Mouse (Mus musculus) embryonic facial prominence, embryonic 13.5 days (tissue): ENCODE measurements around the gene Pcp4l1. TPM values are rescaled to one million over a fixed set of nuclear protein-coding genes. Genes with fewer than 3 reads are reported as not detected.

Source experiments
- ATAC-seq: fragments of 200-750 bp; cut with Nextera tagmentation; 2 replicates; pipeline ENCODE4 v1.8.0; 2017; ENCODE audit warnings: low read depth; ENCODE audit not compliant: insufficient number of reproducible peaks, insufficient read depth, low FRiP score, low TSS enrichment
- H3K27ac ChIP-seq: fragments of 300-500 bp; sonication (generic); 2 replicates; pipeline ENCODE4 v1.5.1; 2015; ENCODE audit warnings: moderate library complexity, mild to moderate bottlenecking, inconsistent platforms
- H3K27me3 ChIP-seq: fragments of 300-500 bp; sonication (generic); 2 replicates; pipeline ENCODE4 v1.6.1; 2015; ENCODE audit warnings: mild to moderate bottlenecking, inconsistent platforms
- H3K36me3 ChIP-seq: fragments of 300-500 bp; sonication (generic); 2 replicates; pipeline ENCODE4 v1.6.1; 2015; ENCODE audit warnings: mild to moderate bottlenecking, inconsistent platforms
- H3K4me1 ChIP-seq: fragments of 300-500 bp; sonication (generic); 2 replicates; pipeline ENCODE4 v1.6.1; 2015; ENCODE audit warnings: inconsistent platforms
- H3K4me2 ChIP-seq: fragments of 300-500 bp; sonication (generic); 2 replicates; pipeline ENCODE4 v1.6.1; 2015; ENCODE audit warnings: moderate library complexity, mild to moderate bottlenecking, inconsistent platforms
- H3K4me3 ChIP-seq: fragments of 300-500 bp; sonication (generic); 2 replicates; pipeline ENCODE4 v1.5.1; 2015; ENCODE audit warnings: mild to moderate bottlenecking, inconsistent platforms
- H3K9ac ChIP-seq: fragments of 300-500 bp; sonication (generic); 2 replicates; pipeline ENCODE4 v1.6.1; 2015; ENCODE audit warnings: mild to moderate bottlenecking, inconsistent platforms
- H3K9me3 ChIP-seq: fragments of 300-500 bp; sonication (generic); 2 replicates; pipeline ENCODE4 v1.6.1; 2016; ENCODE audit warnings: inconsistent platforms
- WGBS: fragments of 180-500 bp; shearing (Covaris S2); methylation state at CpG from one replicate; pipeline ENCODE4 v1.1.7; 2015; ENCODE audit warnings: mixed read lengths; 5-methylcytosine and 5-hydroxymethylcytosine counted together
- polyA plus RNA-seq: library from polyadenylated mRNA; unstranded; fragments of >200 nt; fragmentation: Nextera tagmentation; extraction: Ambion mirVana; gene quantifications from 2 replicates; pipeline ENCODE4 v1.2.1, GENCODE M21; 2015

Gene Pcp4l1
- polyA plus RNA-seq, 1 experiment from 2014 or later: 25.2 TPM

DNA sequence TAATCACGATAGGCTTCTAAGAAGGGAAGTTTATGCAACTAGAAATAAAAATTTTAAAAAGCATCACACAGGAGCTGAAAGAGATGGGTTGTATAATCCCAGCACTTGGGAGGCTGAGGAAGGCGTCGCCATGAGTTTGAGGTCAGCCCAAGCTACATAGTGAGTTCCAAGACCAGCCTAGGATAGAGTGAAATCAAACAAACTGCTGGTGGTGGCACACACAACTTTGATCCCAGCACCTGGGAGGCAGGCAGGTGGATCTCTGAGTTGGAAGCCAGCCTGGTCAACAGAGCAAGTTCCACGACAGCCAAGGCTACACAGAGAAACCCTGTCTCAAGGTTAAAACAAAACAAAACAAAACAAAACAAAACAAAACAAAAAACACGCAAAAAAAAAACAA, 36.3 kb upstream of the Pcp4l1 start:
- no peak overlapping the region for H3K27ac ChIP-seq
- peaks cover 44% of the 10 kb centered on the region for H3K36me3 ChIP-seq
- 83% methylated on average over 5 of the region's 5 CpGs for WGBS
- no peak overlapping the region for H3K4me2 ChIP-seq
- H3K9ac ChIP-seq: no peak overlapping the region
- no peak overlapping the region for H3K4me3 ChIP-seq
- no peaks in the 10 kb centered on the region for H3K9me3 ChIP-seq
- no peak for ATAC-seq
- H3K4me1 ChIP-seq: peaks cover 10% of the 10 kb centered on the region
- H3K27me3 ChIP-seq: no peaks in the 10 kb centered on the region

DNA sequence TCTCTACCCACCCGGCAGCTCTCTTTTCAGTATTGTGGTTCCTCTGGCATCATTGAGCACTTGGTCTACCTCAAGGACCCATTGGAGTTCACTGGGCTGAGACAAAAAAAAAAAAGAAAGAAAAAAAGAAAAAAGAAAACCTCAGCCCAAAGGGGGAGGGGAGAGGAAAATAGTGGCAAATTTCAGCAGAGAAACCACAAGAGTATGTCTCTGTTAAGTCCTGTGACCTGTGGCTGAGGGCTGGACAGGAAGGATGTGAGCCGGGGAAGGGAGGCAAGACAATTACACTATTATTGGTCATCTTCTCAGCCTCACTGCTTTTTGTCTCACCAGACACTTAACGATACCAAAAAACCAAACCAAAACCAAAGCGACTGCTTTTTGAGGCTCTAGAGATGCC, 35.8 kb upstream of the Pcp4l1 start:
- H3K4me1 ChIP-seq: peaks cover 10% of the 10 kb centered on the region
- 48% methylated on average over 4 of the region's 4 CpGs for WGBS
- no peak for ATAC-seq
- no peak overlapping the region for H3K4me3 ChIP-seq
- H3K4me2 ChIP-seq: no peak overlapping the region
- H3K27me3 ChIP-seq: no peaks in the 10 kb centered on the region
- peaks cover 39% of the 10 kb centered on the region for H3K36me3 ChIP-seq
- H3K9ac ChIP-seq: no peak overlapping the region
- H3K27ac ChIP-seq: no peak overlapping the region
- H3K9me3 ChIP-seq: no peaks in the 10 kb centered on the region

DNA sequence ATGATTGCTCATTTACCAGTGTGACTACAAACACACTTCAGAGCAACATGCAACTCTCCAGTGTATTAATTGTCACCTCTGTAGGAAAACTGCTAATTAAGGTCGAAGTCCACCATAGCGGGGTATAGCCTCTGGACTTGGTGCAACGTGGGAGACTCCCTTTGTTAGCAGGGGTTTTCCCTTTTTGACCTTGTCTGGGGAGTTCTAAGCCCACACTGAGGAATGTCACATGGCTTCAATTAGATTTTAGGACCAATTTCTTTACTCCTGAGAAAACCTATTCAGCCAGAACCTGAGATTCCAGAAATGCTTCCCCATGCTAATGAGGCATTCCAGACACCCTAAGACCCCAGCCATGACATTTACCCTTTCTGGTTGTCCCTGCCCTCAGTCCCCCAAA, 34.1 kb upstream of the Pcp4l1 start:
- WGBS: 27% methylated on average over 3 of the region's 3 CpGs
- Histone ChIP-seq H3K4me3 (no peak overlapping the region), H3K4me2 (no peak overlapping the region), H3K9me3 (no peaks in the 10 kb centered on the region), H3K36me3 (peaks cover 23% of the 10 kb centered on the region), H3K4me1 (peaks cover 10% of the 10 kb centered on the region), H3K9ac (no peak overlapping the region), H3K27me3 (no peaks in the 10 kb centered on the region), H3K27ac (no peak overlapping the region)
- no peak for ATAC-seq

DNA sequence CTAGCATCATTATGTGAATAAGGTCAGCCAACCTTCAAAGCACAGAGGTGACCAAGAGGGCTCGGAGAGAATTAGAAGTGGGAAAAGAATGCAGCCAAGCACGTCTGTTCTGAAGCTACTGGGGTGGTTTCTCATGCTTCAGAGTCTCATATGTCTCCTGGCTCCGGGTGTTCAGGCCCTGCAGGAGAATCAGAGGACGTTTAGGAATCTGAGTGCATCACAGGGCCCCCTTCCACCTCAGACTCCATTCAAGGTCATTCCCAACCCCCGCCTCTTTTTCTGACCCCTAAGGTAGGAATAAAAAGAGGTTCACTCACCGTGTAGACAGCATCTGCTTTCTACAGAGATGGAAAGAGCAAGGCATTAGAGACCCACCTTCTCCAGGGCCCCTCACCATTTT, 33.7 kb upstream of the Pcp4l1 start:
- Histone ChIP-seq H3K4me1 (peaks cover 10% of the 10 kb centered on the region), H3K36me3 (peaks cover 18% of the 10 kb centered on the region), H3K9ac (no peak overlapping the region), H3K9me3 (no peaks in the 10 kb centered on the region), H3K27ac (no peak overlapping the region), H3K27me3 (no peaks in the 10 kb centered on the region), H3K4me3 (no peak overlapping the region), H3K4me2 (no peak overlapping the region)
- ATAC-seq: no peak
- WGBS: 35% methylated on average over 6 of the region's 6 CpGs

DNA sequence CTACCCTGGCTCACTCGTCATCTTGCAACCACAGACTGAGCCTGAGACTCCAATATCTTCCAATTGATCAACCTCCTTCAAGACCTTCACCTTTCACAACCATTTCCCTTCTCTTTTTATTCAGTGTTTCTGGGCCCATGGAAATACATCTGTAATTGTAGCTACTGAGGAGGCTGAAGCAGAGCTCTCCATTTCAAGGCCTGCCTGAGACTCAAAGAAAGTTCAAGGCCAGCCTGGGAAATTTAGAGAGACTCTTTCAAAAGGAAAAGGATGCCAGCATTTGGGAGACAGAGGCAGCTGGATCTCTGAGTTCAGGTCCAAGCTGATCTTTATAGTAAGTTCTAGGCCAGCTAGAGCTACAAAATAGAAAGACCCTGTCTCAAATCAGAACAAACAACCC, 31.8 kb upstream of the Pcp4l1 start:
- Histone ChIP-seq H3K36me3 (no peaks in the 10 kb centered on the region), H3K27ac (no peak overlapping the region), H3K4me1 (peaks cover 10% of the 10 kb centered on the region), H3K27me3 (no peaks in the 10 kb centered on the region), H3K4me3 (no peak overlapping the region), H3K4me2 (no peak overlapping the region), H3K9me3 (no peaks in the 10 kb centered on the region), H3K9ac (no peak overlapping the region)
- 69% methylated on average over 1 of the region's 1 CpGs for WGBS
- ATAC-seq: no peak

DNA sequence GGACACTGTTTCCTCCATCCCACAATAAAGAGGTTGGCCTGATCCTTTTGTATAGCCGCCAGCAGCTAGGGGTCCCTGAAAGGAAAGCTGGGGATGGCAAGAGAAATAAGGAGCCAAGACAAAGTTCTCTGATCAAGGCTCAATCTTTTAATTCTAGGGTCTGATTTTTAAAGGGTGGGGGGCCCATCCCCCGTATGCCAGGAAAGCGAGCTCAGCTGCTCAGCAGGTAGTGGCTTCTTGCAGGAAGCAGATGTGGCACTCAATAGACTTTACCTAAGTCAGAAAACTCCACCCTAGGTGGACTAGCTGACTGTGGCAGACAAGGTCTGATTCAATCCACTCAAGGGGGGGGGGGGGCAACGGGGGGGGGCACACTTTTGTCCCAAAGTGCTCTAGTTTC, 30.7 kb upstream of the Pcp4l1 start:
- H3K9me3 ChIP-seq: no peaks in the 10 kb centered on the region
- no peak overlapping the region for H3K9ac ChIP-seq
- no peak overlapping the region for H3K4me2 ChIP-seq
- H3K36me3 ChIP-seq: no peaks in the 10 kb centered on the region
- 58% methylated on average over 4 of the region's 4 CpGs for WGBS
- H3K27ac ChIP-seq: no peak overlapping the region; the same call in 1 of the 2 replicates
- no peaks in the 10 kb centered on the region for H3K27me3 ChIP-seq
- no peak overlapping the region for H3K4me3 ChIP-seq
- peaks cover 11% of the 10 kb centered on the region for H3K4me1 ChIP-seq
- no peak for ATAC-seq

DNA sequence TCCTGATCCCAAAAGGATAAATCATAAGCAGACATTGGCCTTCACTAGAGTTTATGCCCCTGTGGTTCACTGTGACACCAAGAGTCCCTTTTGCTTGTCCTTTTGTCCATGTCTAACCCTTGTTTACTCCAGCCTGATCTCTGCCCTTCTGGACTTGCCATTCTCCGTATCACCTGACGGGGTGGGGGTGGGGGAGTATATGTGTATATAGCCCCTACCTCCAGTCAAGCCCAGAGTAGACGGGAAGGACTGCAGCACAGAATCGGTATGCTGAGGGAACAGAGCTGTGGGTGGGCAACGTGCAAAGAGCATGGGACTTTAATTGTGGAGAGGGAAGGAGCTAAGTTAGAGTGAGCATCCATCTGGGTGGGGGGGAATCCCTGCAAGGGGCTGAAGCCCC, 28.8 kb upstream of the Pcp4l1 start, which contains the start of gene Apoa2:
Apoa2 (plus strand) TSS at position 198 of the 400 bp plus-strand sequence.
- H3K4me2 ChIP-seq: no peak within 1 kb of the TSS
- H3K4me1 ChIP-seq: peaks cover 14% of the 10 kb centered on the region
- H3K9ac ChIP-seq: no peak within 1 kb of the TSS
- no peak for ATAC-seq
- 68% methylated on average over 5 of the region's 5 CpGs for WGBS
- H3K9me3 ChIP-seq: no peaks in the 10 kb centered on the region
- H3K27me3 ChIP-seq: no peaks in the 10 kb centered on the region
- H3K4me3 ChIP-seq: no peak within 1 kb of the TSS
- no peak within 1 kb of the TSS for H3K27ac ChIP-seq
- H3K36me3 ChIP-seq: peaks cover 4% of the 10 kb centered on the region

DNA sequence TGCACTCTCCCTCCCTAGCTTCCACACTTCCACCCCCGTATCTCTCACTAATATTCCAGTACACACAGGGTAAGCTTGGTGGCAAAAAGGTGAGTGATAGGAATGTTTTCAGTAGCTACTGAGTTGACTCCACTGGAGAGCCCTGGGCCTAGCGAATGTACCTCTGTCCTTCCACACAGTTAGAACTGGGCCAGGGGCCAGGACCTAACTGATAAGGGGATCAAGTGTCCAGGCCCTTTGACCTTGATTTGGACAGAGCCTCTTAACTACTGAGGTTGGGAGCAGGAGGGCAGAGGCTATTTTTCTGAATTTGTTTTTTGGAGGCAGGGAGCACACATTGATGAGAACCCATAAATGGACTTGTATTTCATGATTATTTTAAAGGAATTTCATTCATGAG, 27.7 kb upstream of the Pcp4l1 start:
- H3K4me1 ChIP-seq: peaks cover 13% of the 10 kb centered on the region
- H3K9me3 ChIP-seq: no peaks in the 10 kb centered on the region
- no peak overlapping the region for H3K27ac ChIP-seq
- WGBS: 81% methylated on average over 2 of the region's 2 CpGs
- no peak overlapping the region for H3K4me3 ChIP-seq
- no peak for ATAC-seq
- H3K27me3 ChIP-seq: no peaks in the 10 kb centered on the region
- H3K9ac ChIP-seq: no peak overlapping the region
- peaks cover 14% of the 10 kb centered on the region for H3K36me3 ChIP-seq
- no peak overlapping the region for H3K4me2 ChIP-seq

DNA sequence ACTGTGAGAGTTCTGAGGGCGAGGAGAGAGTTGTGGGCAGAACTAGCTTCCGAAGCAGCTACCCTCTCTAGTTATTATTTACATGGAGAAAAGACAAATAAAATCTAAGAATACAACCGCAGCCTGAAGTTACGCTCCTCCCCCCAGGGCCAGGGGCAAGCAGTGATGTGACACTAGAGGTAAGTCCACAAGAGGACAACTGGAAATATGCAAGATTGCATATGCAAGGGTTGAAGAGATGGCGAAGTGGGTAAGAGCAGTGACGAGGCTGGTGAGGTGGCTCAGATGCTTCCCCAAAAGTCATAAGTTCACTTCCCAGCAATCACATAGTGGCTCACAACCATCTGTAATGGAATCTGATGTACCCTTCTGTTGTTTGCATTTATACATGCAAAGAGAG, 27.1 kb upstream of the Pcp4l1 start:
- H3K27ac ChIP-seq: peak overlapping the region; percentile 89
- WGBS: 82% methylated on average over 6 of the region's 6 CpGs
- ATAC-seq: no peak

DNA sequence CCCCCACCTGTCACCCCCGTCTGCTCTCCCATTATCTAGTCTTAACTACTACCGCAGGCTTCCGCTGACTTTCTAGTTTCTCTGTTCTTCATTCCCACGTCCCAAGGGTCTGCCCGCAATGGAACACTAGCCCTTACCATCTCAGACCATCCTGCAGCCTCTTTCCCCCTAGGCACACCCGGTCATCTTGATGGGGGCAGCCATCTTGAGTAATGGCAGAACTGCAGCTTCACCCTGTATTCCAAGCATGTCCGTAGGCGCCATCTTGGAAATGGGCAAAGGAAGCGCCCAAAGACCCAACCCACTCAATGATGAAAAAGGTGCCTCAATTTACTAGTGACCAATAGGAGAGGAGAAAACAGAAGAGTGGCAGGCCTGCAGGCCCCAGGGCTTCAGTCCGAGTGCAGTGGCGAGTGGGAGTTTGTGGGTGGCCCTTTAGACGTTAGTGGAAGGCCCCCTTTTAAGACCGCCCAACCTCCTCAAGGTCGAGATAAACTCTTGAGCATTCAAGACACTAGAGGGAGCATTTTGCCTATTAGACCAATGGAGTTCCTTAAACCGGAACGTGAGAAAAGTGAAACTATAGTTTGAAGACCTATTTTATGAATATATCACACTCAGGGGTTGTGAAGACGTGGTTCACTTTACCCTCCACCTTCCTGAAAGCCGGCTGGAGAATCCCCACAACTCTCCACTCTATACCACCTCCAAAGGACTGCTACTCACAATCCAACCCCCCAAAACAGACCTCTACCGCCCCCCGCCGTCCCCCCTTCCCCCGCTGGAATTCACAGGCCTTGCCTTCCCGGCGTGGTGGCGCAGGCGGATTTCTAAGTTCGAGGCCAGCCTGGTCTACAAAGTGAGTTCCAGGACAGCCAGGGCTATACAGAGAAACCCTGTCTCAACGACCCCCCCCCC, 26.4 kb upstream of the Pcp4l1 start, which contains the start of gene Tomm40l:
Tomm40l (minus strand) TSS at position 277 of the 918 bp plus-strand sequence.
- Histone ChIP-seq H3K9me3 (no peaks in the 10 kb centered on the region), H3K4me2 (peak within 1 kb of the TSS; percentile 89), H3K36me3 (peaks cover 23% of the 10 kb centered on the region), H3K4me3 (peak within 1 kb of the TSS; percentile 72), H3K27me3 (no peaks in the 10 kb centered on the region), H3K9ac (peak within 1 kb of the TSS; percentile 68), H3K4me1 (peaks cover 13% of the 10 kb centered on the region), H3K27ac (peak within 1 kb of the TSS; percentile 89)
- 2% methylated on average over 28 of the region's 28 CpGs for WGBS
- ATAC-seq: peak; percentile 98

More for the DNA sequence above, 27.1 kb upstream of the Pcp4l1 start:
- Histone ChIP-seq H3K4me3 (peak overlapping the region; percentile 72), H3K36me3 (peaks cover 20% of the 10 kb centered on the region), H3K9me3 (no peaks in the 10 kb centered on the region), H3K9ac (peak overlapping the region; percentile 60), H3K4me1 (peaks cover 13% of the 10 kb centered on the region), H3K27me3 (no peaks in the 10 kb centered on the region), H3K4me2 (peak overlapping the region; percentile 50)

DNA sequence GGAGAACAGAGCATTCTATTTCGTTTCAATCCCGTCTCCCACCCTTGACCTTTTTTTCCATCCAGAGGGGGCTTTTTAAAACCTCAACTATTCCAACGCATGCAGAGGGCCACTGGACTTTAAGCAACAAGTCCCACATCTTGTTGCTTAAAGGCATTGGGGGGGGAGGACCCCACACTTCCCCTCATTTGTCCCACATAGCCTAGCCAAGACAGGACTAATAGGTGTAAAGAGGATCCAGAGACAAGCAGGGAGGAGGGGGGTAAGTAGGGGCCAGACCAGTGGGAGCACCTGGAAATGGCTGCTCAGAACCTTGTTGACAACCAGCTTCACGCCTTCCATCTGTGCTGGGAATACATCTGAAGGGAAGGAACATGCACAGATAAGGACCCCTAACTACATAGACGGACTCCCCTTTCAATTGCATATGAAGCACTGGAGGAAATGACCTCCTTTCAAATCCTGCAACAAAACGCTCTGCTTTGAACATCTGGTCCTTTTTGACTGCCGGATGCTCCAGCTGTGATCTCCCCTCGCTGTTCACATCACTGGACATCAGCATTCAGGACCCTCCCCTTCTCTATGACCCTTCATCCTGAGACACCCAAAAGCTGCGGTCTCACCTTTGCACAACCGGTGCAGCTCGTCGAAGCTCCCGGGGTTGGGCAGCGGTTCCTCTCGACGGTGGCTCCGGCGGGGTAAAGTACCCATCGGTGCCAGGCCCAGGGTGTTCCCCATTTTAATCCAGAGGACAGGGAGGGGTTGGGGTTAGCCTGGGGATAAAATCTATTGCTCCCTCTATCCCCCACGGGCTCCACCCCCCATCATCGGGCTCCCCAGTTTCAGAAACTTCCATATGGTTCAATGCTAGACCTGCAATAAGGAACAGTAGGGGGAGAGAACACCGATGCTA, 25.5 kb upstream of the Pcp4l1 start:
- peaks cover 23% of the 10 kb centered on the region for H3K36me3 ChIP-seq
- no peak overlapping the region for H3K27ac ChIP-seq
- peak overlapping the region; percentile 72 for H3K4me3 ChIP-seq
- H3K27me3 ChIP-seq: no peaks in the 10 kb centered on the region
- H3K9me3 ChIP-seq: no peaks in the 10 kb centered on the region
- no peak for ATAC-seq
- 6% methylated on average over 22 of the region's 22 CpGs for WGBS
- peak overlapping the region; percentile 68 for H3K9ac ChIP-seq
- H3K4me1 ChIP-seq: peaks cover 13% of the 10 kb centered on the region
- peak overlapping the region; percentile 89 for H3K4me2 ChIP-seq
